Mouse (Mus musculus) heart, embryonic 11.5 days (tissue): ENCODE measurements at regions not wholly inside any gene's neighbourhood (a gene's known extent, or its start where the extent isn't known, plus 50 kb on each side); places are given as distances from the start of the nearest gene placed in this dataset.

Experiments
- ATAC-seq: fragments of 200-750 bp; cut with Nextera tagmentation; replicated peaks from 2 replicates; pipeline ENCODE4 v1.8.0; 2017; ENCODE audit warnings: moderate library complexity; ENCODE audit not compliant: insufficient number of reproducible peaks, low FRiP score, low TSS enrichment
- H3K27ac ChIP-seq: fragments of 300-500 bp; sonication (generic); 2 replicates; pipeline ENCODE4 v1.5.1; 2014; ENCODE audit warnings: mild to moderate bottlenecking, low read depth, low read length
- H3K27me3 ChIP-seq: fragments of 300-500 bp; sonication (generic); 2 replicates; pipeline ENCODE4 v1.6.1; 2014; ENCODE audit warnings: mild to moderate bottlenecking, low read length, mixed read lengths; ENCODE audit not compliant: control insufficient read depth, insufficient read depth
- H3K36me3 ChIP-seq: fragments of 300-500 bp; sonication (generic); 2 replicates; pipeline ENCODE4 v1.6.1; 2014; ENCODE audit warnings: mild to moderate bottlenecking, low read length, moderate library complexity, mixed read lengths; ENCODE audit not compliant: control insufficient read depth, insufficient read depth
- H3K4me1 ChIP-seq: fragments of 300-500 bp; sonication (generic); 2 replicates; pipeline ENCODE4 v1.6.1; 2014; ENCODE audit warnings: low read length; ENCODE audit not compliant: control insufficient read depth, insufficient read depth
- H3K4me2 ChIP-seq: fragments of 300-500 bp; sonication (generic); 2 replicates; pipeline ENCODE4 v1.6.1; 2014; ENCODE audit warnings: mild to moderate bottlenecking, moderate library complexity
- H3K4me3 ChIP-seq: fragments of 300-500 bp; sonication (generic); 2 replicates; pipeline ENCODE4 v1.5.1; 2014; ENCODE audit warnings: low read depth, low read length
- H3K9ac ChIP-seq: fragments of 300-500 bp; sonication (generic); 2 replicates; pipeline ENCODE4 v1.6.1; 2014; ENCODE audit warnings: mild to moderate bottlenecking, low read depth, low read length, moderate library complexity
- H3K9me3 ChIP-seq: fragments of 300-500 bp; sonication (generic); replicated peaks from 2 replicates; pipeline ENCODE4 v1.6.1; 2016; ENCODE audit warnings: low read length; ENCODE audit not compliant: control insufficient read depth
- whole genome bisulfite sequencing: fragments of 180-500 bp; shearing (Covaris S2); extraction: QIAGEN DNeasy Blood & Tissue Kit; methylation state at CpG from one replicate; pipeline ENCODE4 v1.1.7; 2014; ENCODE audit not compliant: insufficient replicate concordance; 5-methylcytosine and 5-hydroxymethylcytosine counted together

DNA sequence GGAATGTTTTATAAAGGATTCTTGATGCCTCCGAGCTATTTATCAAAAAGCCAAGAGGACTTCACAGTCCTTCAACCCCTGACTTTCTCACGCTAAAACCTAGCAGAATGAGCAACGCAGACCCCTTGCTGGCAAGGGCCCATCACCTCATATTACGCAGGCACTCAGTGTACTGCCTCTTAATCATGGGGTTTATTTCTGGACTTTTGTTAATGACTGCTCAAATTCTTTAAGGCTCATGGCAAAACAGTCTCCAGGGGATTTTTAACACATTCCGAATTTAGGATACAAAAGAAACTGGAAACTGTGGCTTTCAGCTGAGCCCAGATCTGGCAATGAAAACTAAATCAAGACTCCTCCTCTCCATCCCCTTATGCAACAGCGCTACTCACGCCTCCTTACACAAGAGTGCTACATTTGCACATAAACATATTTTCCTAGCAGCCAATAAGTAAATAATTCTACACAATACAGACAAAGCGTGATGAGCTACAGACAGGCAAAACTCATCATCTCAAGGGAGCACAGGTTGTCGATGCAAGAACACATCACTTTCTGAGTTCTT lies 492.0 kb upstream of the Id4 start:
- H3K9ac ChIP-seq: no peak overlapping the region
- no peaks in the 10 kb centered on the region for H3K4me1 ChIP-seq
- no peak overlapping the region for H3K4me3 ChIP-seq
- no peaks in the 10 kb centered on the region for H3K36me3 ChIP-seq
- H3K9me3 ChIP-seq: no peaks in the 10 kb centered on the region
- 85% methylated on average over 9 of the region's 9 CpGs for WGBS
- H3K27me3 ChIP-seq: no peaks in the 10 kb centered on the region
- ATAC-seq: no peak
- no peak overlapping the region for H3K27ac ChIP-seq
- no peak overlapping the region for H3K4me2 ChIP-seq

DNA sequence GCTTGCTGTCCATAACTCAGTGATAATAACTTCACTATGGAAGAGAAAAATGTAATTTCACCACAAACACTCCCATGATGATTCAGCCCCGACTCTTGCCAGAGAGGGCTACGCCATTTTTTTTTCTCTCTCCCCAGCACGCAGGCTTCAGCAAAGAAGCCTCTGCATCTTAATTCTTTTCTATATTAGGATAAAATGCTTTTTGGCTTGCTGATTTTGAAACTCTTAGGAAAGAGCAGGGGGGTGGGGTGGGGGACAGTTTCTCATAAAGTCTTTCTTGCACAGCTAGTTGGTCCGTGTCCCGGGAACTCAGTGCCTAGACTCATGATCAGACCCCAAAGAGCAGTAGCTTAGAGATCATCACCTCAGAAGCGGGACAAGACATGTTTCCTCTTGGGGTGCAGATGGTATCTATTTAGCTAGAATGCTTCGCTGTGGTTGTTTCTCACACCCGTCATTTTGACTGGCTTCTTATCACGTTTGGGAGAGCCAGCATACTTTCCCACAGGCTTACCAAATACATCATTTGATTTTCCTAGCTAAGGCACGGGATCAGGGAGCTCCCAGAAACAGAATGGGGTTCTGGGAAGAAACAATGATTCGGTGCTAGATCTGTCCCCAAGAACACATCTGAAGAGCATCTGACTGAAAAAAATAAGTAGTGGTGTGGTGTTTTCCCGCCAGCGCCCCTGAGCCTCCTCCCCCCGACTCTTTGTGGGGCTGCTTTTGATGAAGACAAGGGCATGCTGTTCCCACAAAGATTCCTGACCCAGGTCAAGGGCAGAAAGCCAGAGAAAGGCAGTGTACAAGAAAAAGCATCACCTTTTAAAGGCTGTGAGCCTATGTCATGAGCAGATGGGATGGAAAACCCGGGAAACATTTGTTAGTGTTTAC lies 483.6 kb upstream of the Id4 start:
- H3K36me3 ChIP-seq: no peaks in the 10 kb centered on the region
- H3K4me2 ChIP-seq: peak overlapping the region; percentile 5
- ATAC-seq: no peak
- H3K4me3 ChIP-seq: no peak overlapping the region
- H3K9ac ChIP-seq: no peak overlapping the region
- no peaks in the 10 kb centered on the region for H3K4me1 ChIP-seq
- 50% methylated on average over 15 of the region's 15 CpGs for WGBS
- no peaks in the 10 kb centered on the region for H3K27me3 ChIP-seq
- H3K9me3 ChIP-seq: no peaks in the 10 kb centered on the region
- H3K27ac ChIP-seq: no peak overlapping the region

DNA sequence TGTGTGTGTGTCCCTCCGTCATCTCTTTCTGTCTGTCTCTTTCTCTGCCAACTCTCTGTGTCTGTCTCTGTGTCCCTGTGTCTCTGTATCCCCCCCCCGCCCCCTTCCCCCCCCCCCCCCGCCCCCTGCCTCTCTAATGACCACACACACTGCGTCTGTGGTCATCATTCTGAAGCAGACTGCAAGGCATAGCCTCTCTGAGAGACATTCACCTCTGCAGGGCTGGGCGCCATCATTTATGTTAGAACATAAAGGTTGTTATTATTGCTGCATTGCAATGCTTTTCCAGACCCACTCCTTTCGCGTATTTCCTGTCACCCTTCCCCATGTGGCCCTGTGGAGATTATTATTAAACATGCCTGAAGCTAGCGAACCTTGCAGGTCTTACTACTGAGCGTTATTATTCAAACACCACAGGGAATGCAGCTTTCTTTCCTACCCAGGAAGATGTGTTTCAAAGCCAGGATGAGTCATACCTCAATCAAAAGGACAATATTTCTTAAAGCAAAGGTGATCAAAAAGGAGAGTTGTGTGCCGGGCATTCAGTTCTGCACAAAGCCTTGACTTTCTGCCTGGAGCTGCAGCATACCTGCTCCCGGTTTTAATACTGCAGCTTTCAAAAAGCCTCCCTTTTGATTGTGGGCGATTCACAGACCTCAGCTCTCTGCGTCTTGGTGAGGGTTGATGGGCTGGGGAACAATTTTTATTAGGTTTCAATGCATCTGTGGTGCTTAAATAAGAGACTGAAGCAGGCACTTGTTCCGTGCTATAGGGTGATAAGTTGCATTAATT lies 482.6 kb upstream of the Id4 start:
- H3K4me2 ChIP-seq: no peak overlapping the region
- no peaks in the 10 kb centered on the region for H3K36me3 ChIP-seq
- WGBS: 74% methylated on average over 11 of the region's 14 CpGs
- no peaks in the 10 kb centered on the region for H3K9me3 ChIP-seq
- H3K4me3 ChIP-seq: no peak overlapping the region
- no peak overlapping the region for H3K9ac ChIP-seq
- no peaks in the 10 kb centered on the region for H3K27me3 ChIP-seq
- H3K27ac ChIP-seq: no peak overlapping the region
- H3K4me1 ChIP-seq: no peaks in the 10 kb centered on the region
- no peak for ATAC-seq

DNA sequence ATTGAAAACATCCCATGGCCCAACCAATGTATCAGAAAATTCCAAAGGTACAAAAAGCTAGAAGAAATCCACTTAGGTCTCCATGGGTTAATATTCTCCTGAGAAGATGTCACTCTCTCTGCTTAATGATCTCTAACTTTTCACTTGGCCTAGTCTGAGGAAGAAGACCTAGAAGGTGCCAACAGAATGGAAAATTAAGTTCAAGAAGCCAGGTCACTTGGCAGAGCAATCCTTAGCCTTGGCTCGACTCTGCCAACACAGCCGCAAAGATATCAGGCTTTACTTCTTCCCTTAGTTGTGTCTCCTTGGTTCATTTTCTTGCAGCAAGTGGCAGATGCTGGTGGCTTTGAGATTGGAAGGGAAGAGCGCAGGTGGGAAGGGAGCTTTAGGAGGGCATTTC lies 476.6 kb upstream of the Id4 start:
- no peak overlapping the region for H3K9ac ChIP-seq
- H3K4me2 ChIP-seq: no peak overlapping the region
- no peaks in the 10 kb centered on the region for H3K27me3 ChIP-seq
- no peaks in the 10 kb centered on the region for H3K4me1 ChIP-seq
- H3K27ac ChIP-seq: no peak overlapping the region
- WGBS: 85% methylated on average over 3 of the region's 3 CpGs
- ATAC-seq: no peak
- no peak overlapping the region for H3K4me3 ChIP-seq
- no peaks in the 10 kb centered on the region for H3K9me3 ChIP-seq
- H3K36me3 ChIP-seq: no peaks in the 10 kb centered on the region

DNA sequence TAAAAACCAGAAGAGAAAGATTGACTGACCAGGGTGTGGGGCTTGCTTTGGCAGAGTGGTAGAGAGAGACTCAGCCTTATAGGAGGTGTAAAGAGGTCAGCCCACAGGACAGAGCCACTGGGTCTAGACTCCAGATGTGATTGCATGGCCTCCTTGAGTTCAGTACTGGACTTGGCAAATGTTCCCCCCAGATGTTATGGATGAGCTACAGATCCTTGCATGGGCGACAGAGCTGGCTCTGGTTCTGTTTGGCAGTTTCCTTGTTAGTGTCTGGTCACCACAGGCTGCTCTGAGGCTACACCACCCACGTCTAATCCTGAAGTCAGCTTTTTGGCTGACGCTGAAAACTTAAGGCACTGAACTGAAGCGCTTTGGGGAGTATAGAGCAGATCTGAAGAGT lies 463.2 kb upstream of the Id4 start:
- 74% methylated on average over 4 of the region's 4 CpGs for WGBS
- Histone ChIP-seq H3K9ac (no peak overlapping the region), H3K4me2 (no peak overlapping the region), H3K4me1 (no peaks in the 10 kb centered on the region), H3K9me3 (no peaks in the 10 kb centered on the region), H3K27me3 (no peaks in the 10 kb centered on the region), H3K4me3 (no peak overlapping the region), H3K36me3 (no peaks in the 10 kb centered on the region), H3K27ac (no peak overlapping the region)
- no peak for ATAC-seq

DNA sequence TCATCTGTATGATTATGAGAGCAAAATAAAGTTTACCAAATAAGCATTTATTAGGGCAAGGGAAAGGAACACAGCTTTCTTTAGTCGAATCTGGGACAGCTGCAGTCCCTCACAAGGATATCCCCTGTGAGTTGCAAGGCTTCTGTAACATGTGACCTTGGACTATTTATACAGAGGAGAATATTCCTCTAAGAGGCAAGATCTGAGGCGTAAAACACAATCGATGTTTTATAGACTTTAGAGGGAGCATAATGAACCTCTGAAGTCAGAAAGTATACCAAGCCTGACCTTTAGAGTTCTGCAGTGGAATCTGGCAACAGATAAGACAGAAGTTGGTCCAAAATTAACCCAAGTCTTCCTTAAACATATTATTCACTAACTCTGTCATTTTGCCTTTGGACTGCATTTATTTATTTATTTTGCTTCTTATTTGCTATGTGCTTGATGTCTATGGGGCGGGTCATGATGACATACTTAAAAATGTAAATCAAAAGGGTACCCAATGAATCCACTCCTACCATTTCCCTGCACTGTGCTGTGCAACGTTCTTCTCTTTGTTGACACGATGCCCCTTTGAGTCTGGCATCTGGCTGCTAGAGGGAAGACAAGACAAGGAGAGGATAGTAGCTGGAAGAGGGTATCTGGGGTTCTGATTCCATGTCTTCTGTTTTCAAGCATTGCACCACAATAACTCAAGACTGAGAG lies 449.2 kb upstream of the Id4 start:
- H3K4me2 ChIP-seq: no peak overlapping the region
- H3K27me3 ChIP-seq: no peaks in the 10 kb centered on the region
- no peaks in the 10 kb centered on the region for H3K4me1 ChIP-seq
- no peaks in the 10 kb centered on the region for H3K9me3 ChIP-seq
- no peak overlapping the region for H3K4me3 ChIP-seq
- no peaks in the 10 kb centered on the region for H3K36me3 ChIP-seq
- H3K27ac ChIP-seq: no peak overlapping the region
- no peak overlapping the region for H3K9ac ChIP-seq
- WGBS: 69% methylated on average over 6 of the region's 6 CpGs
- no peak for ATAC-seq

DNA sequence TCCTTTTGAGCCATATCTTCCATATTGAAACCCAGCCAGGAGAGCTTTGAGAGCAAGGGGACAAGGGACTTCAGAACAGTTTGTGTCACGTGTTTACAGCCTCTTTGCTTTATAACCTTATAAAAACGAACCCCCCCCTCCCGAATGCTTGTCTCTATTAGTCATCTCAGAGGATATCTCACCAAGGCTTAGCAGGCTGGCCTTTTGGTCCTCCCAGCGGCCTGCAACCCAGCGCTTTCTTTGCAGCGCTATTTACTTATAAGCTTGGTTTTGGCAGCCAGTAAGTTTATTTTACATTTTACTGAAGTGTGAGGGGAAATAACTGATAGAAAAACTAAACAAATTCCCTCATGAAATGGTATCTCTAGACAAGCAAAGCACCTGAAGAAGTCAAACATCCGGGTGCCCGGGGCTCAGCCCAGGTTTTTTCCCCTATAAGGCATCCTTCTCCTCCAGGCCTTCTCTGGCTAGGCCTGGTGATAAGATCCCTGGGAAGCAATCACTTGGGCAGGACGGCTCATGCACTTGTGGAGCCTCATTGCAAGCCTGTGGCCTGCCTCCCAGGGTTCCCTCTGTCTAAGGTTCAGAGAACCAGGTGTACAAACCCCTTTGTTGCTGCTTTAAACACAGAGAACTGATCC lies 442.0 kb upstream of the Id4 start:
- H3K27ac ChIP-seq: no peak overlapping the region
- no peaks in the 10 kb centered on the region for H3K9me3 ChIP-seq
- WGBS: 51% methylated on average over 9 of the region's 9 CpGs
- no peak overlapping the region for H3K4me3 ChIP-seq
- H3K9ac ChIP-seq: no peak overlapping the region
- no peak for ATAC-seq
- peaks cover 3% of the 10 kb centered on the region; the same call in 1 of the 2 replicates for H3K4me1 ChIP-seq
- H3K27me3 ChIP-seq: no peaks in the 10 kb centered on the region
- H3K4me2 ChIP-seq: no peak overlapping the region
- H3K36me3 ChIP-seq: no peaks in the 10 kb centered on the region

DNA sequence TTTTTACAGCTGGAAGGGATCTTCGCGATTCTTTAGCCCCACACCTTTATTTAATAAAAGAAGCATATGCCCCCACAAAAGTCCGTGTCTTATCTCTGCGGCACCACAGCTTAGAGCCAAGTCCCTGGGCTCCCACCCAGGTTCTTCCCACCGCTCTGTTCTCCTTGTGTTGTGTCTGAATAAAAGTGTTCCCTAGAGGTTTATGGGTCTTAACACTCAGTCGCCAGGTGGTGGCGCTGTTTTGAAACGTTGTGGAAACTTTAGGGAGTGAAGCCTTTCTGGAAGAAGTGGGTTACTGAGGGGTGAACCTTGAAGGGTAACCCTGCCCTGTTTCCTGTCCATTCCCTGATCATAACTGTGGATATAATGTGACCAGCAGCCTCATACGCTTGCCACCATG lies 424.5 kb upstream of the Id4 start:
- WGBS: 42% methylated on average over 9 of the region's 9 CpGs
- no peak for ATAC-seq

More for the DNA sequence above, 424.5 kb upstream of the Id4 start:
- Histone ChIP-seq H3K9ac (no peak overlapping the region), H3K4me3 (no peak overlapping the region), H3K4me2 (no peak overlapping the region), H3K27ac (no peak overlapping the region), H3K27me3 (no peaks in the 10 kb centered on the region), H3K4me1 (no peaks in the 10 kb centered on the region), H3K9me3 (no peaks in the 10 kb centered on the region), H3K36me3 (no peaks in the 10 kb centered on the region)
